Mouse (Mus musculus) ES-Bruce4 (cell line): ENCODE measurements around the gene Man1c1.

Source experiments
- CTCF ChIP-seq: IDR thresholded peaks from one replicate; pipeline ENCODE4 v1.8.1; 2011; ENCODE audit warnings: low read depth, low read length
- EP300 ChIP-seq: IDR thresholded peaks from 2 replicates; pipeline ENCODE4 v1.6.1; 2011; ENCODE audit warnings: low read depth, low read length; ENCODE audit not compliant: insufficient read depth
- POLR2A ChIP-seq: IDR thresholded peaks from one replicate; pipeline ENCODE4 v1.8.1; 2011; ENCODE audit warnings: low read length; ENCODE audit not compliant: insufficient read depth

DNA sequence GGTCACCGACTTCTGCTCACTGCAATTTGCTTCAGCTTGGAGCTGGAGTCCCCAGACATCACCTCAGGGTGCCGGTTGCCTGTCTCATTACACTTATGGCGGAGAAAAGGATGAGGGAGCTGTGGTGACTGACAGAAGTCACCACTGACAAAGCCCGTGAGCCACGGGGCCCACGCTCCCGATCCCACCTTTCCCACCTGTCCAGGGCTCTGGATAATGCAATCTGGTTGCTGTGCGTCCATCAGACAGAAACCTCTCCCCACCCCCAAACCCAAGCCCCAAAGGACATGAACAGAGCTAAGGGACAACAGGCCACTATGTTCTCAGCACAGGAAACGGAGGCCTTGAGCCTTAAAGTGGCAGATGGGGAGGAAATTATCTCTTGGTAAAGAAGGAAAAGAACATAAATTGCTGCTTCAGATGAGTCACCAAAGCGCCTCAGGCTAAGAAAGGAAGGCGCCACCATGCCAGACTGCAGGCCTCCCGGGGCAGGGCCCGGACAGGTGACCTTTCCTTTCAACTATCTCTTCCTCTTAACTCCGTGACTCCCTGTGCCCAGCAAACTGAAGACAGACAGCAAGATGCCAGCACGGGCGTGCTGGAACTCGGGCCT lies 34.2 kb downstream of the Man1c1 start:
- TF ChIP-seq CTCF (no peak), EP300 (no peak), POLR2A (no peak)
